Mouse (Mus musculus): ENCODE results near the gene Ccl8. TPM values are rescaled to one million over a fixed set of nuclear protein-coding genes. Genes with fewer than 3 reads are reported as not detected.

The Ccl8 gene
- 0.61 TPM in 1 of 2 replicates, not detected in the other for polyA plus RNA-seq (2012; rRNA removed)

DNA sequence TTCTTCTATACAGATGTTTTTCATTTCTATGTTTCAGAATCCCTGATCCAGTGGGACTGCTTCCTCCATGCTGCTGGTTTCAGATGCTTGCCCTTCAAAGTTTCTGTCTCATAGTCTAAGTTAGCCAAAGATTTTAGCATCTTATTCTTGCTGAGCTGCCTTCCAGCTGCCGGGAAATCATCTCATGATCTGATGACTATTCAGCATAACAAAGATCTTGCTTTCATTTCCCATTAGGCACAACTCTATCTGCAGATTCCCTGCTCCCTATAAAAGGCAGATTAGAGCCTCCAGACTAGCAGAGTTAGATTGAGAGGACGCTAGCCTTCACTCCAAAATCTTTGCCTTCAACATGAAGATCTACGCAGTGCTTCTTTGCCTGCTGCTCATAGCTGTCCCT lies at the start of gene Ccl8:
TSS of gene Ccl8 (plus strand) at position 301 of the 400 bp plus-strand sequence.
- Histone ChIP-seq H3K27ac (ENCODE audit: insufficient read depth, low read length) (no peak within 1 kb of the TSS), H3K4me3 (ENCODE audit: extremely low read depth, insufficient read depth, insufficient read length) (no peak within 1 kb of the TSS), H3K4me1 (ENCODE audit: control insufficient read depth, insufficient read depth, insufficient read length) (no peaks in the 10 kb centered on the region), H3K36me3 (ENCODE audit: control insufficient read depth, insufficient read depth, low read length) (no peaks in the 10 kb centered on the region), H3K27me3 (ENCODE audit: control insufficient read depth, insufficient read depth, low read length) (no peaks in the 10 kb centered on the region)
- WGBS, result 75% methylated on average over 3 of the region's 3 CpGs
- TF ChIP-seq CTCF (IDR thresholded peaks at IDR 0.05; ENCODE audit: extremely low read depth, insufficient read depth, insufficient read length, insufficient replicate concordance), result no peak
- no peak for DNase-seq (ENCODE audit: low read depth in 1 of 2, low spot score in 2 of 2)

- WGBS, result 85% methylated on average over 7 of the region's 7 CpGs
- TF ChIP-seq POLR2A (IDR thresholded peaks at IDR 0.05; ENCODE audit: low read depth, low read length) (no peak), CTCF (IDR thresholded peaks at IDR 0.05; ENCODE audit: extremely low read depth, insufficient read depth, insufficient read length, insufficient replicate concordance) (no peak)
- no peak overlapping the region for H3K4me3 ChIP-seq (ENCODE audit: extremely low read depth, insufficient read depth, insufficient read length)
- no peak for DNase-seq (ENCODE audit: low read depth in 1 of 2, low spot score in 2 of 2)
- H3K4me1 ChIP-seq (ENCODE audit: control insufficient read depth, insufficient read depth, insufficient read length), result no peaks in the 10 kb centered on the region
- H3K27me3 ChIP-seq (ENCODE audit: control insufficient read depth, insufficient read depth, low read length), result no peaks in the 10 kb centered on the region
- no peak overlapping the region for H3K27ac ChIP-seq (ENCODE audit: insufficient read depth, low read length)
- H3K36me3 ChIP-seq (ENCODE audit: control insufficient read depth, insufficient read depth, low read length), result no peaks in the 10 kb centered on the region
These were observed 47.9 kb upstream of the Ccl8 start for GRCm38 (mm10) chr11:82066953-82067571.

- DNase-seq (ENCODE audit: low read depth in 1 of 2, low spot score in 2 of 2), result no peak
- Histone ChIP-seq H3K4me3 (ENCODE audit: extremely low read depth, insufficient read depth, insufficient read length) (no peak overlapping the region), H3K4me1 (ENCODE audit: control insufficient read depth, insufficient read depth, insufficient read length) (no peaks in the 10 kb centered on the region), H3K36me3 (ENCODE audit: control insufficient read depth, insufficient read depth, low read length) (no peaks in the 10 kb centered on the region), H3K27ac (ENCODE audit: insufficient read depth, low read length) (no peak overlapping the region), H3K27me3 (ENCODE audit: control insufficient read depth, insufficient read depth, low read length) (no peaks in the 10 kb centered on the region)
- 90% methylated on average over 3 of the region's 3 CpGs for WGBS
- no peak for TF ChIP-seq CTCF (IDR thresholded peaks at IDR 0.05; ENCODE audit: extremely low read depth, insufficient read depth, insufficient read length, insufficient replicate concordance)
These were observed 43.9 kb upstream of the Ccl8 start for GRCm38 (mm10) chr11:82071076-82071475.

DNA sequence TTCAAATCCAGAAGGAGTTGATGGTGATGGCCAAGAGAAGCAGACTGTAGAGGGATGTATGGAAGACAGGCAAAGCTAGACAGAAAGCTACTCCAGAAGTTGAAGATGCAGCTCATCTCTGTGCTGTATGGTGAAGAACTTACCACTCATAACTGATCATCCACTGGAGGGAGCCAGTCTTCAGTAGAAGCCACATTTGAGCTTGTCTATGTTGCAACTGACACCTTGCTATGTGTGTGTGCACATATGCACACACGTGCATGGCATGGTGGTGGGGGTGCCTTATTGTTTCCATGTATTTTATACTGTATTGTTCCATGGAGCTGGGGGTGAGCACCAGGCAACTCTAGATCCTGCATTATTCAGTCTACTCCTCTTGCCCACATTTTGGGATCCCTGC lies 42.6 kb upstream of the Ccl8 start:
- H3K36me3 ChIP-seq (ENCODE audit: control insufficient read depth, insufficient read depth, low read length), result no peaks in the 10 kb centered on the region
- no peak overlapping the region for H3K4me3 ChIP-seq (ENCODE audit: extremely low read depth, insufficient read depth, insufficient read length)
- no peak overlapping the region for H3K27ac ChIP-seq (ENCODE audit: insufficient read depth, low read length)
- no peaks in the 10 kb centered on the region for H3K4me1 ChIP-seq (ENCODE audit: control insufficient read depth, insufficient read depth, insufficient read length)
- WGBS, result 61% methylated on average over 1 of the region's 1 CpGs
- H3K27me3 ChIP-seq (ENCODE audit: control insufficient read depth, insufficient read depth, low read length), result no peaks in the 10 kb centered on the region
- DNase-seq (ENCODE audit: low read depth in 1 of 2, low spot score in 2 of 2), result no peak
- TF ChIP-seq CTCF (IDR thresholded peaks at IDR 0.05; ENCODE audit: extremely low read depth, insufficient read depth, insufficient read length, insufficient replicate concordance), result no peak
- TF ChIP-seq POLR2A (IDR thresholded peaks at IDR 0.05; ENCODE audit: low read depth, low read length), result no peak

- no peak for DNase-seq (ENCODE audit: low read depth in 1 of 2, low spot score in 2 of 2)
- Histone ChIP-seq H3K4me3 (ENCODE audit: extremely low read depth, insufficient read depth, insufficient read length) (no peak overlapping the region), H3K27ac (ENCODE audit: insufficient read depth, low read length) (no peak overlapping the region), H3K4me1 (ENCODE audit: control insufficient read depth, insufficient read depth, insufficient read length) (no peaks in the 10 kb centered on the region), H3K27me3 (ENCODE audit: control insufficient read depth, insufficient read depth, low read length) (no peaks in the 10 kb centered on the region), H3K36me3 (ENCODE audit: control insufficient read depth, insufficient read depth, low read length) (no peaks in the 10 kb centered on the region)
- TF ChIP-seq POLR2A (IDR thresholded peaks at IDR 0.05; ENCODE audit: low read depth, low read length), result no peak
- TF ChIP-seq CTCF (IDR thresholded peaks at IDR 0.05; ENCODE audit: extremely low read depth, insufficient read depth, insufficient read length, insufficient replicate concordance), result no peak
- WGBS, result 68% methylated on average over 3 of the region's 3 CpGs
These were observed 42.0 kb upstream of the Ccl8 start for GRCm38 (mm10) chr11:82072984-82073383.

- DNase-seq (ENCODE audit: low read depth in 1 of 2, low spot score in 2 of 2), result no peak
- Histone ChIP-seq H3K4me1 (ENCODE audit: control insufficient read depth, insufficient read depth, insufficient read length) (no peaks in the 10 kb centered on the region), H3K36me3 (ENCODE audit: control insufficient read depth, insufficient read depth, low read length) (no peaks in the 10 kb centered on the region), H3K27me3 (ENCODE audit: control insufficient read depth, insufficient read depth, low read length) (no peaks in the 10 kb centered on the region), H3K27ac (ENCODE audit: insufficient read depth, low read length) (no peak overlapping the region), H3K4me3 (ENCODE audit: extremely low read depth, insufficient read depth, insufficient read length) (no peak overlapping the region)
- TF ChIP-seq CTCF (IDR thresholded peaks at IDR 0.05; ENCODE audit: extremely low read depth, insufficient read depth, insufficient read length, insufficient replicate concordance) (no peak), POLR2A (IDR thresholded peaks at IDR 0.05; ENCODE audit: low read depth, low read length) (no peak)
- WGBS, result 85% methylated on average over 3 of the region's 3 CpGs
These were observed 41.3 kb upstream of the Ccl8 start for GRCm38 (mm10) chr11:82073686-82074085.

DNA sequence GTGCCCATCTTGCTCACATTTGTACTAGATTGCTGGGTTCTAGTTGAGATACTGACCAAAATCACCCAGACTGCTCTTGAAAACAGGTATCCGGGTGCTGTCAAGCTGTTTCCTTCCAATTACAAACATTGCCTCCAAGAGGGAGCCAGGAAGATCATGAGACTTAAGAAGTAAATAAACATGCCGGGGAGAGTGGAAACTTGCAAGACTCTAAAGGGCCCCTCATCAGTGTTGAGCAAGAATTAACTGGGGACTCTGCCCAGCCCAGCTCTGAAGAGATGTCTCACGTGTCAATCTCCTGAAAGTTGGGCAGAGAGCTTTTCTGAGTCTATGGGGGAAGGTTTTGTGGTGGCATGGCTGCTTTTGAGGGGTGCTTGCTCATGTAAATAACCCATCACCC lies 38.0 kb upstream of the Ccl8 start:
- Histone ChIP-seq H3K4me1 (ENCODE audit: control insufficient read depth, insufficient read depth, insufficient read length) (no peaks in the 10 kb centered on the region), H3K27me3 (ENCODE audit: control insufficient read depth, insufficient read depth, low read length) (no peaks in the 10 kb centered on the region), H3K27ac (ENCODE audit: insufficient read depth, low read length) (no peak overlapping the region), H3K4me3 (ENCODE audit: extremely low read depth, insufficient read depth, insufficient read length) (no peak overlapping the region), H3K36me3 (ENCODE audit: control insufficient read depth, insufficient read depth, low read length) (no peaks in the 10 kb centered on the region)
- no peak for DNase-seq (ENCODE audit: low read depth in 1 of 2, low spot score in 2 of 2)
- TF ChIP-seq POLR2A (IDR thresholded peaks at IDR 0.05; ENCODE audit: low read depth, low read length), result no peak
- TF ChIP-seq CTCF (IDR thresholded peaks at IDR 0.05; ENCODE audit: extremely low read depth, insufficient read depth, insufficient read length, insufficient replicate concordance), result no peak
- WGBS, result 43% methylated on average over 3 of the region's 3 CpGs

Measured in spleen, adult 2 months (tissue).